Mouse (Mus musculus) heart, adult 2 months (tissue): ENCODE measurements around the gene Lpgat1.

Experiments used
- CTCF ChIP-seq: fragments of 200-600 bp; IDR thresholded peaks from 2 replicates; pipeline ENCODE4 v1.8.1; 2022; ENCODE audit warnings: antibody characterized with exemption, mild to moderate bottlenecking, moderate library complexity
- POLR2A ChIP-seq: fragments of 200-500 bp; IDR thresholded peaks from 2 replicates; pipeline ENCODE4 v1.6.1; 2011; ENCODE audit warnings: mild to moderate bottlenecking, low read depth, low read length, control low read depth; ENCODE audit not compliant: insufficient read depth

DNA sequence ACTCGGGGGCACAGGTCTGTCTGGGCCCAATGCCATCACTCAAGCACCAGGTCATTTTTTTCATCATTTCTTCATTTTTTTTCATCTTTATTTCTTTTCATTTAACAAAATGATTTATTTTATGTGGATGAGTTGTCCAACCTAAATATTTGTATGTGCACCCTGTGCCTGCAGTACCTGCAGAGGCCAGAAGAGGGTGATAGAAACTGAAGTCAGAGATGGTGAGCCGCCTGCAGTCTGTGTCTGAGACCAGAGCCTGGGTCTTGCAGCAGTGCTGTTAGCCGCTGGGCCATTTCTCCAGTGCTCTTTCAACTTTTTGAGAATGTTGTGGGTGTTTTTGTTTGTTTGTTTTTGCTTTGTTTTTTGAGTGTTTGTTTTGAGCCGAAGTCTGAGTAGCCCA lies 89.1 kb downstream of the Lpgat1 start:
- no peak for TF ChIP-seq POLR2A
- TF ChIP-seq CTCF: peak; percentile 44
